Mouse (Mus musculus) lung, postnatal 36 days (tissue): ENCODE measurements around the gene Eml6.
"Not testable (repeated sequence)": the region's sequence is repeated elsewhere in the genome, so short reads cannot be mapped to it uniquely, and the experiment has no call there.

Source experiments
- DNase-seq: peaks from one replicate; pipeline ENCODE4 v3.0.0; 2022; ENCODE audit warnings: mixed read lengths

The Eml6 gene

GRCm38 (mm10) chr11:29839781-29840180 is 186.1 kb downstream of the Eml6 start:
- DNase-seq, result peak; percentile 54

- no peak for DNase-seq
Observed at GRCm38 (mm10) chr11:29837066-29837465, 188.8 kb downstream of the Eml6 start.

- no peak for DNase-seq
Observed at GRCm38 (mm10) chr11:29827729-29828128, 198.1 kb downstream of the Eml6 start.

- peak; percentile 42 for DNase-seq
Observed at GRCm38 (mm10) chr11:29826001-29826400, 199.8 kb downstream of the Eml6 start.

GRCm38 (mm10) chr11:29825271-29825718 is 200.5 kb downstream of the Eml6 start, which contains the start of gene 4931440F15Rik:
4931440F15Rik (minus strand) TSS chr11:29825668.
- DNase-seq, result not testable (repeated sequence)

GRCm38 (mm10) chr11:29824474-29825270 is 201.2 kb downstream of the Eml6 start:
- peak; percentile 26 for DNase-seq

- no peak for DNase-seq
Observed at GRCm38 (mm10) chr11:29823141-29823540, 202.7 kb downstream of the Eml6 start.

DNA sequence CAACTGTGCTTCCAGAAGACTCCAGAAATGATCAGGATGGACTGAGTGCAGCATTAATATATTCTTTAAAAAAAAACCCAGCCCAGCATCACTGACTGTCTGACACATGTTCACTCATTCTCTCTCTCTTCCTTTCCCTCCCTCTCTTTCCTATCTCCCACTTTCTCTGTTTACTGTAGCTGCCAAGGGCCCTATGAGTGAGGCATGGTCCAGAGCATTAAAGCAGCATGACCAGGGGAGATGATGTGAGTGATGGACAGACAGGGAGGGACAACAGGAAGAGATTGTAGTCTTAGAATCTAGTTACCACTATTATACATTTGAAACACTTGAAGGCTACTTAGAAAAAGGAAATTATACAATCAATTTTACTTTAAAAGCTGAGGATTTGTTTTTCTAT is 210.2 kb downstream of the Eml6 start:
- no peak for DNase-seq

- no peak for DNase-seq
Observed at GRCm38 (mm10) chr11:29815261-29815660, 210.6 kb downstream of the Eml6 start.

GRCm38 (mm10) chr11:29813267-29813666 is 212.6 kb downstream of the Eml6 start:
- DNase-seq, result no peak

DNA sequence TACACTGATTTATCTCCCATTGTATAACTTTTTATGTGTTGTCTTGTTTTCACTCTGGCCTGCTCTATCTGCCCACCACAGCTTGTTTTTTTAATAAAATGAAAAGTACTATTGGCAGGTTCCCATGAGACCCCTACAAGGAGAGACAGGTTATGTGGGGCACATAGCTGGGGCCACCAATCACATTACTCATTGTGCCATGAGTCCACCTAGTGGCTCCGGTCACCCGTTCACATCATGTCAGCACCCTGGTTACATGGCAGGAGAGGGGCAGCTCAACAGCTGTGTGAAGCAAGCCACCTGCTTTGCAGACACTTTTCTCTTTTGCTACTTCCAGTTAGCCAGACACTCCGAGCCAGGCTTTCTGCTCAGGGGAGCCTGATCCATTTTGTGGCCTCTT is 213.4 kb downstream of the Eml6 start:
- DNase-seq, result no peak

GRCm38 (mm10) chr11:29810324-29810723 is 215.5 kb downstream of the Eml6 start:
- no peak for DNase-seq

DNA sequence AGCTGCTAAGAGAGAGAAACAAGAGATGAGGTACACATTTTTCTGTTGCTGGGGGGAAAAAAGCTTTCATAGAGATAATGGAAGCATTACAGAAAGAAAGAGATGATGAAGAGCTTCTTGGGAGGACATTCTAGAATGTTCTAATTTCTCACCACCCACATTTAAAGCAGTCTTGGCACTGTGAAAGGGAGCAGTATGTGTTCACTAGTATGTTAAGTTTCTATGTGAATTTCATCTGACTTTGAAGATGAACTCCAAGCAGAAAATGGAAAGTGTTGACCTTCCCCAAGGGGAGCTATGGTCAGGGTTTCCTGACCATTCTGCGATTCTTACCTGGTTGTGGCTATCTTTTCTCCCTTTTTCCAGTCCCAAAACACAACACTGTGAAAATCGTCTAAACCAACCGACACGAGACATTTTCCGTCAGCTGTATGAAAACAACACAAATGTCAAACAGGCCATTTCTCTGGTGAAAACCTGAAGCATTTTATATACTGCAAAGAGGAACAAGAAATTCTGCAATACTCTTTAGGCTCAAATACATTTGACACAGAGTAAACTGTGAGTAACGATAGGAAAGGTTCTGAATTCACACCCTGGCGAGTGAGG is 216.7 kb downstream of the Eml6 start:
- no peak for DNase-seq

DNA sequence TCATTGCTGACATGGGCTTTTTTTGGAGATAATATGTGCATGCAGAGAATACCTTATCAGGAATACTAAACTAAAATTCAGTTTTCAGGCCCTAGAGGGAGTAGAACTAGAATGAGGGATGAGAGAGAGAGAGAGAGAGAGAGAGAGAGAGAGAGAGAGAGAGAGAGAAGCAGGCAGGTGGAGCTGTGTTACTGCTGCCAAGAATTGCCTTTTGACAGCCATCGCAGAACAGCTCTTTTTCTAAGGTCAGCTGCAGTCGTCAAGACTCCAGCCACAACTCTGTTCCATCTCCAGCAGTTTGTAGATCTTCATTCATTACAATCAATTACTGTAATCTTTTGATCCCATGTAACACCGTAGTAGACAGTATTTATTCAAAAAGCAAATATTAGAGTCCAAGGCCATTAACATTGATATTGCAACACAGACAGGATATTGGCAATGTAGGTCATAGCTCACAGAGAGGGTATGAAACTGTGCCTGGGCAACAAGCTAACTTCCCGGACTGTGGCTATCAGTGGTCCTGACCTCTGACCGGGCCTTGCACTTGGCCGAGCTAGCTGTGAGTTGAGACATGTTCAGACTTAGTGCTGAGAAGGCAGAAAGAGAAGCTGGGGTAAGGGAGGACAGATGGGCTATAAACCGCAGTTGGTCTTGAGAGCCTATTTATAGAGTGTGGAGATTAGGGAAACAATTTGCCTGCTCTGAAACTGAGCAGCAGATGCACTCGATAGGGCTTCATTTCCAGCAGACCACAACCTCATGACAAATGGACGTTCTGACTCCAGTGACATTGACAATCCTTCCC is 217.5 kb downstream of the Eml6 start:
- peak; percentile 65 for DNase-seq

DNA sequence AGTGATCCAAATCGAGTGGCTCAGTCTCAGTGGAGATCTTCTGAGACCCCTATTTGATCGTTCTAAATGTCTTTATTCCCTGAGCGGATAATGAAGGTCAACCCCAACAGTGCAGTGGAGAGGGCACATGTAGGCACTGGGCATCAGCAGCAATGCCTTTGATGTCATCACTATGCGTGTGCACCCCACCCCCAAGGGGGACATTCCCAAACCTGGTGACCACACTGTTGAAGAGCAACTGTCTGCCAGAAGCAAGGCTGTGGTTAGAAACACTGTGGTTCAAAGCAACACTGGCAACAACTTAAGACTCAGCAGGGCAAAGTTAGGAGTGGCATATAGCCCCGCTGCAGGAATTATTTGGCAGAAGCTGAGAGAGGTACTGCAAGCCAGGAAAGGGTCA is 218.5 kb downstream of the Eml6 start:
- DNase-seq, result no peak

DNA sequence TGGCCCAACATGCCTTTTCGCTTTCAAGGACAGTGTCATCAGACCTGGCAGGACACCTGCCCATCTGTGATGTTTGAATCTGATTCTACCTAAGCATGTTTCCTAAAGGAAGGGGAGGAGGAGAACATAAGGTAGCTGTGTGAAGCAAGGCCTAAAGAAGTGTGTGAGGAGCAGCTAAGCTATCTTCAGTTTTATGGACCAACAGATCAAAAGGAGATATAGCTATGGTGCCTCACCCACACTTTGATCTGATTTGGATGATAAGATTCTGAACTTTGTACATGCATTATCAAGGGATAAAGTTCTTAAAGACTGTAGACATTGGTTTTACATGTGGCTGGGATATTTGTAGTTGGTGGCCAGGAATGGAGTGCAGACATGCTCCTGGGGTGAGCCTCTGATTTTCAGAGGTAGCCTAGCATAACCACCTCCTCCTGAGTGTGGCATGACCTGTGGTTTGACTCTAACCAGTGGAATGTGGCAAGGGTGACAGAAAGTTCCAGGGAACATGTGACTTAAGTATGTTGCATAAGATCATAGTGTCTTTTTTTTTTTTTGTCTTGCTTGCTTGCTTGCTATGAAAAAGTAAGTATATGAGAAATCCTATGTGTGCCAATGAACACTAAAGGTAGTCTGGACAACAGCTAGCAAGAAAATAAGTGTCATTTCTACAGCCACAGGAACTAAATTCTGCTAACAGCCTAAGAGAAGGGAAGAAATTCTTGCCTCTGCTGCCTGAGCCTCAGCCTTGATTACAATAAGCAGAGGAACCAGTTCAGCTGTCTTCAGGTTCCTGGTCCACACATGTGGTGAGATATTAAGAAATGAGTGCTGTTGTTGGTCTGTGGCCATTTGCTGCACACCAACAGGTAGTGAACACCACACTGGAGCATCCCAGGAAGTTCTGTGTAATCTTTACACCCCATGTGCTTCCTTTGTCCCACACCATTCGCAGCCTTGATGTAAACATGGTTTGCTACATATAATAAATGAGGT is 224.1 kb downstream of the Eml6 start:
- DNase-seq, result peak; percentile 48

GRCm38 (mm10) chr11:29799839-29800238 is 226.0 kb downstream of the Eml6 start:
- DNase-seq, result no peak

DNA sequence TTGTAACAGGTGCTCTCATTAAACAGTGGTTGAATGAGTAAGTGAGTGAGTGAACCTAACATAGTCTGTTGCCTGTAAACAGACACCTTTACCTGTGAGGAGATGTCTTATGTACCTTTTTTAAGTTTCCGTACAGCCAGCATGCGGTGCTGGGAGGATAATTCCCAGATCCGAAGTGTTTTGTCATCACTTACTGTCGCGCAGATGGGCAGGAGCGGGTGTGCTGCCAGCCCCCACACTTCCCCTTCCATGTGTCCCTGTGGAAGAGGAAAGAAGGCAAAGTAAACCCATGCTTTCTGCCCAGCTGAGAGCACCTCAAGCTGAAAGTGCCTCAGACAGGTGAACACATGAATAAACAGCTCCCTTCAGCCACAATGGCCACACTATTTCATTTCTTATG is 230.7 kb downstream of the Eml6 start:
- no peak for DNase-seq

- DNase-seq, result no peak
Observed at GRCm38 (mm10) chr11:29794475-29794874, 231.4 kb downstream of the Eml6 start.

- no peak for DNase-seq
Observed at GRCm38 (mm10) chr11:29790796-29791195, 235.0 kb downstream of the Eml6 start.

- DNase-seq, result no peak
Observed at GRCm38 (mm10) chr11:29788921-29789638, 236.8 kb downstream of the Eml6 start.
